Mouse (Mus musculus) lung, adult 18-20 months (tissue): ENCODE results near the gene Etfa.

ENCODE experiments used
- DNase-seq, 2 experiments: peaks; one replicate each; pipeline ENCODE4 v3.0.0; 2022; ENCODE audit warnings: mixed read lengths in 2 of 2

The Etfa gene

DNA sequence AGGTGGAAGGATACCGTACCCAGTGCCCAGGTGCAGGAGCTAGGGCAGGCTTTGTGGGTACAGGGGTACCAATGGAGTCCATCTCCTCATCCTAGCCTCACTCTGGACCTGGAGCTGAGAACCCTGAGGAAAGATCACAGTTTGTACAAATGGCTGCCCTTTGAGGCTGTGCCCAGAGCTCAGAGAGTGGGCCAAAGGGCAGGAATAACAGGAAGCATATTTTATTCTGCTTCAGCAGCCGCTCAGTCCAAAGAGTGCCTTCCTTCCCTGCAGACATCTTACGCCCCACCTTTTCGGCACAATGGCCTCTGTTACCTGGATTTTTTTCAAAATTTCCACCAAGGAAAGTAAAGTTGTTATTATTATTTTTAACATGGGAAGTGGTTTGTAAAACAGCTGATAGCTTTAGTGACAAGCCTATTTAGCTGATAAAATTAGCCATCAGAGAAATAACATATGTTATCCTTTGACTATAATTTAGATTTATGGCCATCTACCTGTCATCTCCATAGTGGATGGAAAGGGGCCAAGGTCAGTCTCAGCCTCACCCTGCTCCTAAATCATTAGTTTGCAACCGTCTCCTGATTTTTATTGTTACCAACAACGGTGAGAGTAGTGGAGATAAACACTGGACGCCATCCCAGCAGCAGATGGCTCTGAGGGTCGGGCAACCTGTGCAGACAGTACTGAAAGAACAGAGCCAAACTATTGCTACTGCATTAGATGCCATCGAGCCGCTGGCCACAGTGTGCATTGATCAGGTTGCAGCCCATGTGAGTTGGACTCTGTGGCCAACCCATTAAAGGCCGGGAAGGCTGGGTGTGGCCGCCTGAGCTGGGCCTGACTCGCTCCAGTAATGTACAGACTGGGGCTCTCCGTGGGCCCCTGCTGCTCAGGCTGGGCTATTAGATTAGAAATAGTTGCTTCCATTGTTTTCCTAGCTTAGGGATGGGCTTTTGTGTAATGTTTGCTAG is 88.3 kb downstream of the Etfa start:
- DNase-seq = no peak

DNA sequence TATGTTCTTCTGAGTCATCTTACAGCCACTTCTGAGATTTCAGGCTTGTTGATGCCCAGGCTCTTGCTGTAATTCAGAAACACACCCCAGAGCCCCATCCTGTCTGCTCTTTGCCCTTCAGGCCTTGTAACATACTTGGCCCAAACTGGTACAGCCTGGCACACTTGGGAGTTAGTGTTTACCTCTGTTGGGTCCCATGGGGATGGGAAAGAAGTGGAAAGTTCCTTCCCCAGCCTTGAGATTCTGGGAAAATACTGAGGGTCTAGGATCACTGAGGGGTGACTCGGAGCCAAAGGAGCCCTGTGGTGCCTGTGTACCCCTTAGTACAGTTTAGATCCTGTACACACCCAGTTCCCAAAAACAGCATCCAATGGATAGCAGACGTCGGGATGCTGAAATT is 90.3 kb downstream of the Etfa start:
- DNase-seq = no peak

DNA sequence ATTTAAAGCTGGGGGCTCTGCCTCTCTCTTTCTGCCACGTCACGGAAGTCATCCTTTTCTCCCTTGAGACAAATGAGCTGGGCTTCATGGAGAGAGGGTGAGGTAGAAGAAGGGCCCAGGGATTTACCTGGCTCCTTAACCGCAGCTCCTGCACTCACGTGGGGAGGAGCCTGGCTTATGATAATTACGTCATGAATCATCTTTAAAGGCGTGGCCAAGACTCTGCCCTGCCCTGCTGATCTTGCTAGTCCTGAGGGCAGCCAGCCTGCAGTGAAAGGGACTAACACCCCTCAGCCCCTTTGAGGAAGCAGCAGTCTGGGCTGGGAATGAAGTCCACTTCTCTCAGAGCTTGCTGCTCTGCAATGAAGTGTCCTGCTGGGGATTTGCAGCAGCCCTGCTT is 100.9 kb downstream of the Etfa start:
- no peak for DNase-seq

DNA sequence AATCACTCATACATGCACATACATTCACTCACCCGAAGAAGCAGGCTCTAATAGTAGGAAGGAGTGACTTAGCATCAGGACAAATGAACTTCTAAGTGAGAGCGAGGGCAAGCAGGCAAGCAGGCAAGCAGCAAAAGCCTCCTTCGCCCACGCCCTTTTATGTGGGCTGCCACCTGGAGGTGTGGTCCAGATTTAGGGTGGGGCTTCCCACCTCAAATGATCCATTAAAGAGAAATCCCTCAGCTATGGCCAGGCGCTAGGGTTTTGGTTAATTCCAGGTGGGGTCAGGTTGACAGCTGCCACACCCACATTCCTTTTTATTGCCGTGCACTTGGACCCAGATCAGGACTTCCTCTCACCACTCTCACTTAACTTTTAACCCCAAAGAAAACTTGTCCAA is 101.6 kb downstream of the Etfa start:
- DNase-seq = no peak

DNA sequence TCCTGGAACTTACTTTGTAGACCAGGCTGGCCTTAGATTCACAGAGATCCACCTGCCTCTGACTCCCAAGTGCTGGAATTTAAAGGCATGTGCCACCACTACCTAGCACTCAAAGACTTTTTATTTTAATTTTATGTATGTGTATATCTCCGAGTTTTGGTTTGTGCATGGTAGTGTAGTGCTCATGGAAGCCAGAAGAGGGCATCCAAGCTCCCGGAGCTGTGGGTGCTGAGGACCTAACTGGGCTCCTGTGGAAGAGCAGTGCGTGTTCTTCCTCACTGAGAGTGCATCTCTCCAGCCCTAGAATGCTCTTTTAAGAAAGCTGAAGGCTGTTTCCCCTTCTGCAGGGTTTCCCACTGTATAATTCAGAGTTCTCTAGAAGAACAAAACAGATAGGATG is 102.2 kb downstream of the Etfa start:
- DNase-seq = no peak

DNA sequence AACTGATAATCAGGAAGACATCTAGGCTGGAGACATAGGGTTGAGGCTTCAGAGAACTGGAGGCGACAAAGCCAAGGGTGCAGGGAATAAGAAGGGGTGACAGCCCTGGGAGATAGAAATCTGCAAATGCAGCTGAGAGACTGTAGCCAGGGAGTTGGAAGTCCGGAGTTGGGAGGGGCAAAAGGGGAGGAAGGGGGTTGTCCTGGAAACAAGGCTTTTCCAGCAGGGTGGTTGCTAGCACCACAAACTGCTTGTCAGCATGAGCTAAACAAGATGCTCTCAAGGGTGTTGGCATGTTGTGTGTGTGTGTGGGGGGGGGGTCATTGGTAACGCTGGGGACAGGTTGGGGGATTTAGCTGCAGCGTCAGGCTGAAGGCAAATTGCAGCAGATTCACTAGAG is 103.2 kb downstream of the Etfa start:
- DNase-seq = no peak

DNA sequence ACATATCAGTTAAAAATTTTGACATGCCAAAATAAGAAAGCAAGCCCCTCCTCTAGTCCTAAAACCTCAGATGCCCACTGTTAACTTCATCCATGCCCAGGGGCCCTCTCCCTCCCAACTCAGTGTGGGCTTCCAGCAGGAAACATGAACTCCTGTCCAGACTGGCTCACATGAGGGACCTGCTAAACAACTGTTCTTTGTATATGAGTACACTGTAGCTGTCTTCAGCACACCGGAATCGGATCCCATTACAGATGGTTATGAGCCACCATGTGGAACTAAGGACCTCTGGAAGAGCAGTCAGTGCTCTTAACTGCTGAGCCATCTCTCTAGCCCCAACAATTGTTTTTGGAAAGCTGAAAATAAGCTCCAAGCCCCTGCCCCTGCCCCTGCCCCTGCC is 105.3 kb downstream of the Etfa start:
- DNase-seq = no peak

DNA sequence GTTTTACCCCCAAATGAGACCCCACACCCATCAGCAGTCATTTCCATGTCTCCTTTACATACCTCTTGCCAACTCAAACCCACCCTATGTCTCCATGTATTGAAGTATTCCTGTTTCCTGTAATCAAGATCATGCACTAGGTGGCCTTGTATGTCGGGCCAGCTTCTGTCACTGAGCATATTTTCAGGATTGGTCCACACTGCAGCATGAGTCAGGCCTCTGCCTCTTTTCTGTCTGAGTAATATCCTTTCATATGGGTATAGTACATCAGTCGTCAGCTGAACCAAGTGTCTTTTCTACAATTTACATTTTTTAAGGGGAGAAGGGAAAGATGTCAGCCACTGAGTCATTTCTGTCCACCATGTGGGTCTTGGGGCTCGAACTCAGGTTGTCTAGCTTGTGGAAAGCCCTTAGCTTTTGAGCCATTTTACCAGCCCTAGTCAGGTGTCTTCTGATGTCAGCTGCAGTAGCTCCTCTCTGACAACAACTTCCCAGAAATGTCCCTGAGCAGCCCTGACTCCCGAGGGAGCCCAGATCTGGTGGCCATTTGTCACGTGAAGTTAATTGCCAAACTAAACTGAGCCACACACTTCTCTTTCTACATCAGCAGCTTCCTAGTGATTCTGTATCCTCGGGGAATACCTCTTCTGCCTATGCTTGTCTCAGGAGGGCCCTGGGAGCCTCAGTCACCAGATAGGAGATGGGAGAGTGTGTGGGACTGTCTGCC is 106.9 kb downstream of the Etfa start:
- no peak for DNase-seq
